Mouse (Mus musculus) stomach, postnatal 0 days (tissue): Measurements from ENCODE around the gene Gramd1a. TPM values are rescaled to one million over a fixed set of nuclear protein-coding genes. Genes with fewer than 3 reads are reported as not detected.

Source experiments
- ATAC-seq: fragments of 200-750 bp; cut with Nextera tagmentation; 2 replicates; pipeline ENCODE4 v1.8.0; 2017; ENCODE audit not compliant: low FRiP score, low TSS enrichment
- DNase-seq: peaks from one replicate; pipeline ENCODE4 v3.0.0-alpha.2; 2016; ENCODE audit warnings: low spot score
- H3K27ac ChIP-seq: fragments of 300-500 bp; sonication (generic); replicated peaks from 2 replicates; pipeline ENCODE4 v1.5.1; 2014; ENCODE audit warnings: mild to moderate bottlenecking, control low read depth
- H3K27me3 ChIP-seq: fragments of 300-500 bp; sonication (generic); 2 replicates; pipeline ENCODE4 v1.6.1; 2014; ENCODE audit warnings: low read length; ENCODE audit not compliant: control insufficient read depth, insufficient read depth
- H3K36me3 ChIP-seq: fragments of 300-500 bp; sonication (generic); 2 replicates; pipeline ENCODE4 v1.6.1; 2014; ENCODE audit warnings: low read length, mixed read lengths; ENCODE audit not compliant: control insufficient read depth, insufficient read depth
- H3K4me1 ChIP-seq: fragments of 300-500 bp; sonication (generic); replicated peaks from 2 replicates; pipeline ENCODE4 v1.6.1; 2014; ENCODE audit warnings: antibody characterized with exemption; ENCODE audit not compliant: control insufficient read depth, insufficient read depth
- H3K4me2 ChIP-seq: fragments of 300-500 bp; sonication (generic); replicated peaks from 2 replicates; pipeline ENCODE4 v1.6.1; 2014; ENCODE audit warnings: low read depth, mild to moderate bottlenecking, control low read depth, moderate library complexity
- H3K4me3 ChIP-seq: fragments of 300-500 bp; sonication (generic); 2 replicates; pipeline ENCODE4 v1.5.1; 2014; ENCODE audit warnings: low read depth, low read length, control low read depth
- H3K9ac ChIP-seq: fragments of 300-500 bp; sonication (generic); 2 replicates; pipeline ENCODE4 v1.6.1; 2014; ENCODE audit warnings: mild to moderate bottlenecking, low read length, control low read depth, mixed read lengths
- H3K9me3 ChIP-seq: fragments of 300-500 bp; sonication (generic); 2 replicates; pipeline ENCODE4 v1.6.1; 2016; ENCODE audit warnings: low read length; ENCODE audit not compliant: control insufficient read depth
- CTCF ChIP-seq: IDR thresholded peaks from 2 replicates; pipeline ENCODE4 v1.5.1; 2016; ENCODE audit warnings: antibody characterized with exemption, low read depth, mild to moderate bottlenecking, moderate library complexity
- EP300 ChIP-seq: optimal IDR thresholded peaks from 2 replicates; pipeline ENCODE3; 2016; ENCODE audit warnings: antibody characterized with exemption
- WGBS: fragments of 180-500 bp; shearing (Covaris S2); extraction: QIAGEN DNeasy Blood & Tissue Kit; methylation state at CpG from one replicate; pipeline ENCODE4 v1.1.7; 2014; 5-methylcytosine and 5-hydroxymethylcytosine counted together
- polyA plus RNA-seq: library from polyadenylated mRNA; unstranded; fragments of >200 nt; fragmentation: Nextera tagmentation; extraction: Ambion mirVana; gene quantifications from 2 replicates; pipeline ENCODE4 v1.2.1, GENCODE M21; 2015

Gramd1a gene
- polyA plus RNA-seq, 1 experiment from 2014 or later = 14.4 TPM

DNA sequence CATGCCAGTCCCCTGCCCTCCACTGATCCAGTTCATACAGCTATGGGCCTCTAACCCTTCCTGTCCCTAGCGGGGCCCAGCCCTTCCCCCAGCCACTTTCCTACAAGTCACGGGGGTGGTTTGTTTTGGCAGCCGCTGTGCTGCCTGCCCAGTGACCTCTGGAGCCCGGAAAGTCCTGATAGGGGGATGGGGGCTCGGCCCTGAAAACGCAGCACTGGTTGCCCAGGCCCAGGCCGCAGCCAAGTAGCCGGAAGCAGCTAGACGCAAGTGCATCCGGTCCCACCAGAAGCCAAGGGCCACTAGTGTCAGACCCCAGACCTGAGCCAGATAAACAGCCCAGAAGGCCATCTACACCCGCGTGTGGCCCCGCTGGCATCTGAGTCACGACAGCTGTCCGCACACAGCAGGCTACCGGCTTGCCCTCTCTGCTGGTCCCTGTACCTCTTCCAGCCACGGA is 40.1 kb downstream of the Gramd1a start:
- peak overlapping the region; percentile 18; the same call in 1 of the 2 replicates for H3K9ac ChIP-seq
- no peaks in the 10 kb centered on the region for H3K27me3 ChIP-seq
- DNase-seq (peak; percentile 61), ATAC-seq (peak; percentile 59)
- H3K27ac ChIP-seq = peak overlapping the region; percentile 49; the same call in 1 of the 2 replicates
- whole genome bisulfite sequencing = 23% methylated on average over 17 of the region's 17 CpGs
- no peak overlapping the region for H3K4me3 ChIP-seq
- H3K4me2 ChIP-seq = peak overlapping the region; percentile 40
- H3K36me3 ChIP-seq = no peaks in the 10 kb centered on the region
- peaks cover 3% of the 10 kb centered on the region for H3K4me1 ChIP-seq
- H3K9me3 ChIP-seq = no peaks in the 10 kb centered on the region
- TF ChIP-seq CTCF = no peak

- Histone ChIP-seq H3K9ac (peak within 1 kb of the TSS; percentile 32), H3K4me1 (peaks cover 3% of the 10 kb centered on the region), H3K36me3 (no peaks in the 10 kb centered on the region), H3K27ac (peak within 1 kb of the TSS; percentile 49; the same call in 1 of the 2 replicates), H3K9me3 (no peaks in the 10 kb centered on the region), H3K27me3 (no peaks in the 10 kb centered on the region), H3K4me3 (peak within 1 kb of the TSS; percentile 24), H3K4me2 (peak within 1 kb of the TSS; percentile 40)
- 22% methylated on average over 15 of the region's 15 CpGs for WGBS
- ATAC-seq (peak; percentile 85), DNase-seq (peak; percentile 89)
- TF ChIP-seq EP300 (no peak), CTCF (no peak)
Observed at GRCm38 (mm10) chr7:31115182-31115581, 40.5 kb downstream of the Gramd1a start, which contains the start of gene Hpn. TSS of gene Hpn (minus strand) at chr7:31115290.

DNA sequence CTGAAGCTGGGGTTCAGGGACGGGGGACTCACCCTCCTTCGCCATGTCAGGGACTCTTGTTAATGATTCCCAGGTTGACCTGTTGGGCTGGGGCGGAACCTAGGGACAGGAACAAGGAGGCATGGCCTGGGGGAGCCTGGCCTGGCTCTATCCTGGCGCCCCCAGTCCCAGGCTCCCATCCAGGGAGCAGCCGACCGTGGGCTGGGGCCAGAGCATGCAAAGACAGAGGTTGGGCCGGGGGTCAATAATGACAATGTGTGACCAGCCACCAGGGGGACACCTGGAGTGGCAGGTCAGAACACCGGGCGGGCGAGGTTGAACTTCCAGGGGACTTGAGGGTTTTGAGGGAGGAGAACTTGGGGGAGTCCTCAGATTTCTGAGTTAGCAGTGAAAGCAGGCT is 41.0 kb downstream of the Gramd1a start:
- peak overlapping the region; percentile 24 for H3K4me3 ChIP-seq
- ATAC-seq (peak; percentile 31; the same call in 1 of the 2 replicates), DNase-seq (peak; percentile 58)
- 0 out of 2 replicates have a peak overlapping the region, but pooled peaks have one; percentile 49 for H3K27ac ChIP-seq
- H3K9me3 ChIP-seq = no peaks in the 10 kb centered on the region
- H3K4me1 ChIP-seq = peaks cover 3% of the 10 kb centered on the region
- 57% methylated on average over 10 of the region's 10 CpGs for whole genome bisulfite sequencing
- H3K27me3 ChIP-seq = no peaks in the 10 kb centered on the region
- peak overlapping the region; percentile 32; the same call in 1 of the 2 replicates for H3K9ac ChIP-seq
- peak overlapping the region; percentile 40 for H3K4me2 ChIP-seq
- TF ChIP-seq EP300 (no peak), CTCF (peak; percentile 53)
- H3K36me3 ChIP-seq = no peaks in the 10 kb centered on the region

DNA sequence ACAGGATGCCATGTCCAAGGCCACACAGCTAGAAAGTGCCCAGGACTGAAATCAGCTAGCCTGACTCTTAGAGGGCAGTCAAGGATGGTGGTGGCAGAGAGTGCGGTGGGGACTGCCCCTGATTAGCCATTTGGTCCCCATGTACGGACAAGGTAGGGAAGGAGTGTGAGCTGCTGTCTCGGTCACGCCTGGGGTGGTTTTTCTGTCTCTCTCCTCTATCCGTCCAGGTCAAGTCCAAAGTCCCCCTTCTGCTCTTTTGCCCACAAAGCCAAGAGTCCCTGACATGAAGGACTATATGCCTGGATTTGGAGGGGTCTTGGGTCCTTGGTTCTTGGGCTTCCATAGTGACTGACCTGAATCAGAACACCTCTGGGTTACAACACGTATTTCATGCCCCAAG is 41.9 kb downstream of the Gramd1a start:
- no peak for DNase-seq
- Histone ChIP-seq H3K9me3 (no peaks in the 10 kb centered on the region), H3K9ac (no peak overlapping the region), H3K4me2 (no peak overlapping the region), H3K27ac (no peak overlapping the region), H3K4me3 (no peak overlapping the region), H3K36me3 (no peaks in the 10 kb centered on the region), H3K4me1 (peaks cover 3% of the 10 kb centered on the region), H3K27me3 (no peaks in the 10 kb centered on the region)
- no peak for TF ChIP-seq CTCF
- 83% methylated on average over 6 of the region's 6 CpGs for WGBS
- no peak for ATAC-seq

- H3K9me3 ChIP-seq = no peaks in the 10 kb centered on the region
- no peak for DNase-seq
- WGBS = 43% methylated on average over 4 of the region's 4 CpGs
- no peak overlapping the region for H3K4me2 ChIP-seq
- H3K27ac ChIP-seq = no peak overlapping the region
- TF ChIP-seq EP300 (no peak), CTCF (no peak)
- H3K27me3 ChIP-seq = no peaks in the 10 kb centered on the region
- H3K4me1 ChIP-seq = peaks cover 3% of the 10 kb centered on the region
- ATAC-seq = no peak
- H3K36me3 ChIP-seq = no peaks in the 10 kb centered on the region
- H3K9ac ChIP-seq = no peak overlapping the region
- no peak overlapping the region for H3K4me3 ChIP-seq
Observed at GRCm38 (mm10) chr7:31112036-31112435, 43.7 kb downstream of the Gramd1a start.

- TF ChIP-seq EP300 (no peak), CTCF (no peak)
- ATAC-seq (no peak), DNase-seq (no peak)
- no peak overlapping the region for H3K9ac ChIP-seq
- 74% methylated on average over 15 of the region's 15 CpGs for WGBS
- H3K4me1 ChIP-seq = peaks cover 3% of the 10 kb centered on the region
- no peaks in the 10 kb centered on the region for H3K36me3 ChIP-seq
- H3K4me2 ChIP-seq = no peak overlapping the region
- H3K9me3 ChIP-seq = no peaks in the 10 kb centered on the region
- no peak overlapping the region for H3K27ac ChIP-seq
- no peak overlapping the region for H3K4me3 ChIP-seq
- H3K27me3 ChIP-seq = no peaks in the 10 kb centered on the region
Observed at GRCm38 (mm10) chr7:31110861-31111385, 44.8 kb downstream of the Gramd1a start.
